Mouse (Mus musculus) kidney, adult 2 months (tissue): ENCODE measurements around the gene Ggact.

ENCODE experiments used
- CTCF ChIP-seq: fragments of 200-500 bp; conservative IDR thresholded peaks from 2 replicates; pipeline ENCODE4 v1.5.1; 2011; ENCODE audit warnings: low read depth, mild to moderate bottlenecking, control low read depth, low read length, moderate library complexity, mixed read lengths; ENCODE audit not compliant: insufficient read depth, insufficient read length
- POLR2A ChIP-seq: fragments of 200-500 bp; IDR thresholded peaks from one replicate; pipeline ENCODE4 v1.6.1; 2011; ENCODE audit warnings: low read depth, low read length, control low read depth

DNA sequence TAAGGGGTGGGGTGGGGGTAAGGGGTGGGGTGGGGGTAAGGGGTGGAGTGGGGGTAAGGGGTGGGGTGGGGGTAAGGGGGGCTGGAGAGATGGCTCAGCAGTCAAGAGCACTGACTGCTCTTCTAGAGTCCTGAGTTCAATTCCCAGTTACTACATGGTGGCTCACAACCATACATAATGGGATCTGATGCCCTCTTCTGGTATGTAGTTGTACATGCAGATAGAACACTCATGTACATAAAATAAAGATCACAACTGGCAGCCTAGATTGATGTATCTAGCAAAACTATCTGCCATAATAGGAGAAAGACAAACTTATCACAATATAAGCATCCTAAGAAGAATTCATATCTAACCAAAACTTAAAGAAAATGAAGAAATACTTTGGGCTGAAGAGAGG lies 15.0 kb downstream of the Ggact start:
- TF ChIP-seq CTCF (no peak), POLR2A (no peak)
